Mouse (Mus musculus) ES-E14 (cell line): ENCODE measurements at regions not wholly inside any gene's neighbourhood (a gene's known extent, or its start where the extent isn't known, plus 50 kb on each side); places are given as distances from the start of the nearest gene placed in this dataset.

Experiments used
- CHD2 ChIP-seq: IDR thresholded peaks from 2 replicates; pipeline ENCODE4 v1.6.1; 2014; ENCODE audit warnings: mild to moderate bottlenecking, low read depth, low read length, inconsistent platforms
- HCFC1 ChIP-seq: IDR thresholded peaks from 2 replicates; pipeline ENCODE4 v1.6.1; 2012; ENCODE audit warnings: low read length, inconsistent platforms, borderline replicate concordance; ENCODE audit not compliant: insufficient read depth
- MAFK ChIP-seq: IDR thresholded peaks from 2 replicates; pipeline ENCODE4 v1.6.1; 2014; ENCODE audit warnings: mild to moderate bottlenecking, low read depth, low read length, inconsistent platforms; ENCODE audit not compliant: insufficient read depth
- ZC3H11A ChIP-seq: IDR thresholded peaks from 2 replicates; pipeline ENCODE4 v1.6.1; 2012; ENCODE audit warnings: low read depth, mild to moderate bottlenecking, inconsistent platforms, low read length, borderline replicate concordance

GRCm38 (mm10) chr5:75347774-75348116 is 195.7 kb downstream of the Pdgfra start:
- TF ChIP-seq ZC3H11A (no peak), CHD2 (no peak), HCFC1 (no peak), MAFK (no peak)
